In genomic region chrX:46896538-46896937, GRCm38 (mm10) we compare ENCODE assay signal across 21 mouse cellular contexts.
DNase-seq lines count a peak whose midpoint lies in the region; ATAC-seq and TF ChIP-seq lines count a peak whose summit lies in the region.
"Had no signal": no experiment of that assay in that cellular context is flagged by ENCODE, and none has a peak within 500 bp of the region (broad histone marks: within the 10 kb centered on the region; RNA-seq: fewer than 3 reads in every experiment).

No protein-coding gene starts in this region.

- H3K4me3 ChIP-seq in hindbrain, postnatal 0 days (ENCODE audit: low read length), result no peak overlapping the region
- H3K4me3 ChIP-seq: embryonic facial prominence, embryonic 13.5 days; embryonic facial prominence, embryonic 15.5 days; erythroblast, embryonic 14.5 days; forebrain, embryonic 10.5 days; forebrain, embryonic 12.5 days had no signal

- H3K4me1 ChIP-seq in hindbrain, postnatal 0 days (ENCODE audit: insufficient read depth, low read length), result no peaks in the 10 kb centered on the region
- H3K4me1 ChIP-seq: embryonic facial prominence, embryonic 13.5 days; embryonic facial prominence, embryonic 15.5 days; forebrain, embryonic 10.5 days; forebrain, embryonic 12.5 days had no signal

- DNase-seq in left cerebral cortex, adult 11 months (ENCODE audit: low spot score), result peak; percentile 0
- DNase-seq in left cerebral cortex, postnatal 4 days, result no peak
- peak; percentile 37 for DNase-seq in brain, adult 2 months (ENCODE audit: low read depth, low spot score)
- DNase-seq in telencephalon, adult 2 months (ENCODE audit: low read depth, low spot score), result peak; percentile 9
- no peak for DNase-seq in hindbrain, postnatal 0 days (ENCODE audit: low spot score)
- DNase-seq: adrenal gland, adult 2 months; adrenal gland, postnatal 10 days; adrenal gland, postnatal 25 days; cerebellum, adult 11-12 months; cerebellum, adult 2 months; cerebellum, adult 9-10 months; cerebellum, postnatal 10 days; cerebellum, postnatal 36 days; embryo, embryonic 11 days had no signal

- no peaks in the 10 kb centered on the region for H3K9me3 ChIP-seq in hindbrain, postnatal 0 days (ENCODE audit: low read length)
- H3K9me3 ChIP-seq: embryonic facial prominence, embryonic 13.5 days; embryonic facial prominence, embryonic 15.5 days; forebrain, embryonic 10.5 days; forebrain, embryonic 12.5 days had no signal

- no peak overlapping the region for H3K27ac ChIP-seq in hindbrain, postnatal 0 days
- H3K27ac ChIP-seq: embryonic facial prominence, embryonic 13.5 days; embryonic facial prominence, embryonic 15.5 days; forebrain, embryonic 10.5 days; forebrain, embryonic 12.5 days had no signal

- H3K4me2 ChIP-seq in hindbrain, postnatal 0 days (ENCODE audit: low read depth, low read length), result no peak overlapping the region
- H3K4me2 ChIP-seq: embryonic facial prominence, embryonic 13.5 days; embryonic facial prominence, embryonic 15.5 days; forebrain, embryonic 12.5 days had no signal

- ATAC-seq in hindbrain, postnatal 0 days, result no peak
- ATAC-seq: forebrain, embryonic 14.5 days; forebrain, embryonic 16.5 days had no signal

- no peak overlapping the region for H3K9ac ChIP-seq in hindbrain, postnatal 0 days (replicated peaks; ENCODE audit: low read length)
- H3K9ac ChIP-seq: embryonic facial prominence, embryonic 13.5 days; embryonic facial prominence, embryonic 15.5 days; forebrain, embryonic 12.5 days had no signal

- TF ChIP-seq CTCF in hindbrain, postnatal 0 days (IDR thresholded peaks at IDR 0.05; ENCODE audit: low read depth), result no peak

- H3K36me3 ChIP-seq in hindbrain, postnatal 0 days (ENCODE audit: insufficient read depth, low read length), result no peaks in the 10 kb centered on the region
- H3K36me3 ChIP-seq: embryonic facial prominence, embryonic 13.5 days; embryonic facial prominence, embryonic 15.5 days; forebrain, embryonic 10.5 days; forebrain, embryonic 12.5 days had no signal

- no peaks in the 10 kb centered on the region for H3K27me3 ChIP-seq in hindbrain, postnatal 0 days (ENCODE audit: insufficient read depth, low read length)
- H3K27me3 ChIP-seq: embryonic facial prominence, embryonic 13.5 days; embryonic facial prominence, embryonic 15.5 days; forebrain, embryonic 12.5 days had no signal

- intact Hi-C loops in left cerebral cortex, postnatal 4 days (cut with DNase I), result no loop called here

Comparison
In these comparisons a context has a peak if more than half of its experiments do, and no peak if none do; other contexts are left out.
1. DNase-seq: peak in left cerebral cortex, adult 11 months (single experiment), brain, adult 2 months (single experiment) and telencephalon, adult 2 months (single experiment); none in left cerebral cortex, postnatal 4 days (single experiment) and hindbrain, postnatal 0 days (single experiment).